Mouse (Mus musculus) yolk sac, embryonic 10.5 days (tissue): ENCODE results near the gene Sult2b1.
A peak's percentile ranks its signal among the peaks of the same experiment; 100 is the strongest.

Experiments used
- DNase-seq: peaks from one replicate; pipeline ENCODE4 v3.0.0-alpha.2; 2017; ENCODE audit warnings: low spot score

Gene Sult2b1

DNA sequence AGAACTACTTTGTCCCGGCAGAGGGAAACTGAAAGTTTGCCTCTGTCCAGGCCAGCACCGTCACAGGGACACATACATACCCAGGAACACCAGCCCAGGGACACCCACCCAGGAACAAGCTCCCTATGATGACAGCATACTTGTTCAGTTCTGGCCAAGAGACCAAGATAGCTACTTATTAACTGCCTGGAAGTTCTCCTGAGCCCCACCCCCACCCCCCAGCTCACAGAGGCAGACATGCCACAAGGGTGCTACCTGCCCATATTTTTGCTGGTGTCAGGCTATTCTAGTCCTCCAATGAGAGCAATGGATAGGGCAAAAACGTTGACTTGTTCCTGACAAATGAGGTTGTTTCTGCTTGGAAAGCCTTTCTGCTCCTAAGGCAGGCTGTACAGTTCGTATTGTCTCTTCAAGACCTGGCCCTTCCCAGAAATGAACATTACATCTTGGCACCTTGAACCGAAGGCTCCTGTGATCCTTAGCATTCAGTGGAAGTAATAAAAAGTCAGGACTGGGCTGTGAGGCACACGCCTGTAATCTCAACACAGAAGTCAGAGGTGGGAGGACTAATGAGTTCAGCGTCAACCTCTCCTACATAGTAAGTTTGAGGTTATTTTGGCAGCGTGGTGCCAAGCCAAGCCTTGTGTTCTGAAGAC lies 13.9 kb downstream of the Sult2b1 start:
- DNase-seq, result peak; percentile 78

GRCm38 (mm10) chr7:45767500-45767899 lies 17.0 kb downstream of the Sult2b1 start:
- no peak for DNase-seq

DNA sequence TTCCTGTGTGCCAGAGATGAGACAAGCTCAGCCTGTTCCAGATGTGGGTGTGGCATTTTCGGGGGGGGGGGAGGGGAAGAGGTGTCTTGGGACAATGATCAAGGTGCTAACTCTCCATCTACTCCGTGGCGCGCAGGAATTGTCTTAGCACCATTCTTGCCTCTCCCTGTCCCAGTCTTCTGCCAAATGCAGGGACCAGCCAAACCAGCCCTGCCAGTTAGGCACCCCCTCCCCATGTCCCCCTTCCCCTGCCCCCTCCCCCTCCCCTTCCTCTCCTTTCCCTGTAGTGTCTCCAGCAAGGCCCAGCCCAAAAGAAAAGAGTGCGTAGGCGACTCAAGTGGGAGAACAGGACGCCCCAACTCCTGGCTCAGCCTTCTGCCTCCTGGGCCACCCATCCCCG lies 17.7 kb downstream of the Sult2b1 start:
- DNase-seq, result no peak

DNA sequence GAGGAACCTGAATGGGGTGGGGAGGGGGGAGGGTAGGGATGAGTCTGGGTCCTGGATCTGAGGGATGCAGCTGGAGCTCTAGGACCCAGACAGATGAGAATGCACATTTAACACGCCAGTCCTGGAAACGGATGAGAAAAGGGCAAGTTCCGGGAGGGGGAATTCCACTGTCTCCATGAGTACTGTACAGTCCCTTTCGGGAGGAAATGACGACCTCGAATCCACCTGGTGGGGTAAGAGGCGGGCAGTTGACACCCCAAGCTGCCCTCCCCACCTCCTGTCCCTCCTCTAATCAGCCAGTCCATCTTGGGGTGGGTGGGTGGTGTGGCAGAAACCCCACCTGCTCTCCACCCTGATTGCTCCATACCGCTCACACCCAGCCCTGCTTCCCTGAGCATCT lies 18.5 kb downstream of the Sult2b1 start:
- DNase-seq, result no peak

- DNase-seq, result no peak
These were observed 24.3 kb downstream of the Sult2b1 start for GRCm38 (mm10) chr7:45760151-45760550.

DNA sequence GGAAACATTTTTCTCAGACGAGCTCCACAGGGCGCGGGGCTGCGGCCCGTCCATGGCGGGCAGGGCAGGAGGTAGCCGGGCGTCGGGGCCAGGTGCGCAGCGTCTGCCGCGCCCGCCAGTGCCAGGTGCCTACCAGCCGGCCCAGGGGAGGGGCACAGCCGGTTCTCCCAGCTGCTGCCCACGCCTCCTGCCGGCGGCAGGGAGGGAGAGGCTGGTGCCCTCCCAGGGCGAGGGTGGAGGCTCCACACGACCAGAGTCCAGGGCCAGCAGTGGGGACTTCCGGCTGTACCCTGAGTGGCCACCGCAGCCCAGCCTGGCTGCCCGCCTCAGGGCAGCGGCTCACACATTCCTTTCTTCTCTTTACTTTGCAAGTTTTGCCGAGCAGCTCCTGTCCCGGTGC lies 25.1 kb downstream of the Sult2b1 start:
- DNase-seq, result no peak

DNA sequence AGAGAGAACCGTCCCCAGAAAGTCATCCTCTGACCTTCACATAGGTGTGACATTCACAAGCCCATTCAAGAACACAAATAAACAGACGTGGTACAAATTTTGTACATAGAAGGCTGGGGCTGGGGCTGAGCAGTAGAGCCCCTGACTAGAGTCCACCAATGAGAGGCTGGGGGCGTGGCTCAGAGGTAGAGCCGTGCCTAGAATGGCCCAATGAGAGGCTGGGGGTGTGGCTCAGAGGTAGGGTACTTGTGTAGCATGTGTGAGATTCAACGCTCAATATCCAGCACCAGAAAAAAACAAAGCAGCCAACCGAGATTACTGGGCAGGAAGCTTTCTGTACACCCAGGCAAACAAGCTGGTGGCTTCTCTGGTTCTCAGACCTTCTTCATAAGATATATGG lies 28.8 kb downstream of the Sult2b1 start:
- no peak for DNase-seq

GRCm38 (mm10) chr7:45750162-45750561 lies 34.3 kb downstream of the Sult2b1 start:
- peak; percentile 71 for DNase-seq

- DNase-seq, result no peak
These were observed 35.1 kb downstream of the Sult2b1 start for GRCm38 (mm10) chr7:45749401-45749800.

GRCm38 (mm10) chr7:45748110-45748509 lies 36.4 kb downstream of the Sult2b1 start:
- no peak for DNase-seq

- no peak for DNase-seq
These were observed 37.0 kb downstream of the Sult2b1 start for GRCm38 (mm10) chr7:45747450-45747849.

GRCm38 (mm10) chr7:45746518-45746917 lies 38.0 kb downstream of the Sult2b1 start:
- no peak for DNase-seq

DNA sequence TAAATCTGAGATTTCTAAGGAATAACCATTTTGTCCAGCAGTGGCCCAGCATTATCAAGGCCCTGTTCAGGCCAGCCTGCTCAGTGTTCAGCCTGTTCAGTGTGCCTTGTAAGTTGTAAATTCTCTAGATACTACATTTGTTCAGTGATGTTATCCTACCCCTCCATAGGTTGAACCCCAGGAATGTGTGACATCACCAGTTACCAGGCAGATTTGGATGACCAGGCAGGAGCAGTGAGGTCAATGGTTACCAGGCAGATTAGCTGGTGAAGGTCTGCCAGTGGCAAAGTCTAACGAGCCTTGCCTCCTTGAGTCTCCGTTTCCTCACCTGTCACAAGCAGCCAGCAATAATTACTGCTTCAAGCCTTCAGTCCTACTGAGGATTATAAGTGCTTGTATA lies 40.1 kb downstream of the Sult2b1 start:
- peak; percentile 66 for DNase-seq

- DNase-seq, result no peak
These were observed 42.1 kb downstream of the Sult2b1 start for GRCm38 (mm10) chr7:45742338-45742737.

DNA sequence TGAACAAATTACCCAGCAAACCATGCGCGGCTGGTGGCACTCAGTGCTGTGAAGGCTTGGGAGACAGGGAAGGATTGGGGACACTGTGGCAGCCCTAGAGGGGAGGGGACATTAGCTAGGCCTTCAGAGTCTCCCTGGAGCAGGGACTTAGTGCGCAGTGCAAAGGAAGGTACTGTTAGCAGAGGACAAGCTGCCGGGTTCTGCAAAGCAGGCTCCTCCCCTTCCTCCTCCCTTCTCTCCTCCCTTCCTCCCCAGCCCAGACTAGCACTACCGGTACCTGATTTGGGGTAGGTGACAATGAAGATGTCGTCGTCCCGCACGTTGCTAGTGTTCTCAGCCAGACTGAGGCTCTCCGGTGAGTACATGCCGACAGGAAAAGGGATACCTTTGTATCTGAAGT lies 42.7 kb downstream of the Sult2b1 start:
- DNase-seq, result no peak

DNA sequence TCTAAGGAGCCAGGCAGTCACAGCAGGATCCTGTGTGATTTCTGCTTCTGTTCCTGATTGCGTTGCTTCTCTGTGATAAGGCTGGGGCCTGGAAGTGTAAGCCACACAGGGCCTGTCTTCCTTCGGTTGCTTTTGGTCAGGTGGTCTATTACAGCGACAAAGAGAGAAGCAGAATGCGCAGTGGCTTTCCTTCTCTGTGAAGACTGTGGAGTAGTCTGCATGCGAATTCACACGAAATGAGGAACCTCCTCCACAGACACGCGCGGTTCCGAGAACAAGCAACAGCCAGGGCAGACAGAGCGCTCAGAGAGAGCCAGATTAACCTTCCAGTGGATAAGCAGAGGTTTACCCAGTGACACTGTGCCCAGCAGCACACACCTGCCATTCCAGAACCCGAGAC lies 43.2 kb downstream of the Sult2b1 start:
- no peak for DNase-seq

GRCm38 (mm10) chr7:45739820-45740219 lies 44.6 kb downstream of the Sult2b1 start:
- DNase-seq, result no peak

DNA sequence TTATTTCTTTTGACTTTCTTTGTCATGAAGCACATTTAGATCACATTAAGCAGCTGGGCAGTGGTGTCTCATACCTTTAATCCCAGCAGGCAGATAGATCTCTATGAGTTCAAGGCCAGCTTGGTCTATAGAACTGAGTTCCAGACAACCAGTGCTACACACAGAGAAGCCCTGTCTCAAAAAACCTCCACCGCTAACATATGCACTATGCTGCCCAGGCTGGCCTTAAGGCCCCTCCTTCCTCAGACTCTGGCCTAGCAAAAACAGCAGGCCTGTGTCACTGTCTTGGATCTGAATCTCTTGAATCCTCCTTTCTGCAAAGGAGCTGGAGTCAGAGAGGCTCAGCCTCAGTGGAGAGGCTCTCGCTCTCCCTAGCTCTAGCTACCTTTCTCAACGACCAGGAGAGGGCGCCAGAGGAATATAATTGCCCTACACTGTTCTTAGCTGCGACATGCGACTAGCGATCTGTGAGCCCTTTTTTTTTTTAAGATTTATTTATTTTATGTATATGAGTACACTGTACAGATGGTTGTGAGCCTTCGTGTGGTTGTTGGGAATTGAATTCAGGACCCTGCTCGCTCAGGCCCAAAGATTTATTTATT lies 45.2 kb downstream of the Sult2b1 start:
- peak; percentile 68 for DNase-seq

- no peak for DNase-seq
These were observed 51.0 kb downstream of the Sult2b1 start for GRCm38 (mm10) chr7:45733477-45733876.

DNA sequence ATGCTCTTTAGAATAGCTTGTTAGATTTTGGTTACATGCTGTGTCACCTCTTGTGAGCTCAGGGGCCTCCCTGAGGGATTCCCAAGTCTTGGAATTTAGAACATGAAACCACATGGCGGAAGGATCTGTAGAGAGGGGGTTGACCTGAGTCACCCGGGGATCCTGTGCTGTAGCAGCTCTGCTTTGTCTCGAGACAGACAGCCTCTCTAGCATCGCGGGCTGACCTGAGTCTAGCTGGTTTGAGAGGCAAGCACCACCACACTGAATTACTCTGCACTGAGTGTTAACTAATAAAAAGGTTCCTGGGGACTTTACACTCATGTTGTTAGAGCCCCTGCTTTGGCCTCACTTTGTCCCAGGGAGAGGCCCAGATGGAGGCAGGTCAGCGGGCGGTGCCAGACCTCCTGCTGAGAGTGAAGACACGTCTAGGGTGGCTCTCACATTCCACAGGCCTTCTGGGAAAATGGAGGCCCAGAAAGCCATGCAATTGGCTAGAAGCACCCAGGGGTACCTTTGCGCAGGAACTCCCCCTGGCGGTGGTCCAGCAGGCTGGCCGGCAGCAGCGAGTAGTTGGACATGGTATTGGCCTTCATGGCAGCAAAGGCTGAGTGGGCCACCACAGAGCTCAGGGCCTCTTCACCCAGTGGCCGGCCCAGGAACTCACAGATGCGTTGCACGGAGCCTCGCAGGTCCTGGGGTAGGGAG lies 53.6 kb downstream of the Sult2b1 start:
- peak; percentile 75 for DNase-seq

- DNase-seq, result no peak
These were observed 56.8 kb downstream of the Sult2b1 start for GRCm38 (mm10) chr7:45727625-45728024.

DNA sequence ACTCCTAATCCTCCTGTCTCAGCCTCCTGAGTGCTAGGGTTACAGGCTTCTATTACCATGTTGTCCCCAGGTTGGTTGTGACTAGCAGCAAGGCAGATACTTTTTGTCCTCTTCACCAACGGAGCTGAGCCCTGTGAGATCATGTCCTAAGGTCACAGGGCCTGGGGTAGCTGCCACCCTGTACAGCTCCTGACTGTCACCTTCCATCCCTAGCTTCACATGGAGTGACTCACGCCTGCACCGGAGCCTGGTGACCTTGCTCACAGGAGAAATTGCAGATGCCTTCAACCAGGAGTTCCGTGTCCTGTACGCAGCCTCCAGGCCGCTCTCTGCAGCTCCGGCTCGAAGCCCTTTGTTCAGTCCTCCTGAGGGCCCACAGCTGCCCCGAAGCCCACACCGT lies 58.0 kb downstream of the Sult2b1 start:
- DNase-seq, result no peak

DNA sequence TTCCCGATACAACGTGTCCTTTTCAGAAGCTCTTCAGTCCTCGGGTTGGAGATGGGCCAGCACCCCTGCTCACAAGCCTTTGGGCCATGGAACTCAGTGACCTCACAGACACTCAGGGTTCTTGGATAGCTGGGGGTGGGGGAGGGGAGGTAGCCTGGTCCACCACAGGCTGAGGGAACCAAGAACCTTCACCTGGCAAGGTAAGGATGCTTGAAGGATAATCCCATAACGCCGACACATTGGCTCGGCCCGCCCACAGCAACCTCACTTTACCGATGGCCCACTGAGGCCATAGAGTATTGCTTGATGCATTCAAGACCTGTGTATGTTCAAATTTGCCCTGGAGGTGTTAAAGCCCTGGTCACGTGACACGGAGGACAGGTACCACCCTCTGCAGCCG lies 58.8 kb downstream of the Sult2b1 start, which contains the start of gene Spaca4:
Gene Spaca4, minus strand, starts transcription at position 101 of the 400 bp plus-strand sequence.
- no peak for DNase-seq
